Mouse (Mus musculus) liver, embryonic 11.5 days (tissue): ENCODE measurements around the gene Xrra1. TPM values are rescaled to one million over a fixed set of nuclear protein-coding genes. Genes with fewer than 3 reads are reported as not detected.

ENCODE experiments used
- ATAC-seq: fragments of 200-750 bp; cut with Nextera tagmentation; replicated peaks from 2 replicates; pipeline ENCODE4 v1.8.0; 2017; ENCODE audit warnings: moderate number of reproducible peaks, mild to moderate bottlenecking, moderate TSS enrichment, moderate library complexity; ENCODE audit not compliant: low FRiP score
- DNase-seq: peaks from one replicate; pipeline ENCODE4 v3.0.0-alpha.2; 2017; ENCODE audit warnings: low spot score
- H3K27ac ChIP-seq: fragments of 300-500 bp; sonication (generic); 2 replicates; pipeline ENCODE4 v1.5.1; 2014; ENCODE audit warnings: mild to moderate bottlenecking, low read depth, low read length, control low read depth
- H3K27me3 ChIP-seq: fragments of 300-500 bp; sonication (generic); replicated peaks from 2 replicates; pipeline ENCODE4 v1.6.1; 2014; ENCODE audit warnings: low read length, mixed read lengths; ENCODE audit not compliant: control insufficient read depth, insufficient read depth
- H3K36me3 ChIP-seq: fragments of 300-500 bp; sonication (generic); 2 replicates; pipeline ENCODE4 v1.6.1; 2014; ENCODE audit warnings: mild to moderate bottlenecking, low read length, moderate library complexity, mixed read lengths; ENCODE audit not compliant: control insufficient read depth, insufficient read depth
- H3K4me1 ChIP-seq: fragments of 300-500 bp; sonication (generic); replicated peaks from 2 replicates; pipeline ENCODE4 v1.6.1; 2014; ENCODE audit warnings: low read length, mixed read lengths; ENCODE audit not compliant: control insufficient read depth, insufficient read depth
- H3K4me2 ChIP-seq: fragments of 300-500 bp; sonication (generic); 2 replicates; pipeline ENCODE4 v1.6.1; 2014; ENCODE audit warnings: mild to moderate bottlenecking, control low read depth, moderate library complexity
- H3K4me3 ChIP-seq: fragments of 300-500 bp; sonication (generic); 2 replicates; pipeline ENCODE4 v1.5.1; 2014; ENCODE audit warnings: low read depth, low read length, control low read depth
- H3K9ac ChIP-seq: fragments of 300-500 bp; sonication (generic); 2 replicates; pipeline ENCODE4 v1.6.1; 2014; ENCODE audit warnings: low read depth, low read length, control low read depth
- H3K9me3 ChIP-seq: fragments of 300-500 bp; sonication (generic); 2 replicates; pipeline ENCODE4 v1.6.1; 2016; ENCODE audit warnings: low read length, inconsistent platforms, mixed read lengths; ENCODE audit not compliant: control insufficient read depth
- WGBS: fragments of 180-500 bp; shearing (Covaris S2); extraction: QIAGEN DNeasy Blood & Tissue Kit; methylation state at CpG from one replicate; pipeline ENCODE4 v1.1.7; 2014; 5-methylcytosine and 5-hydroxymethylcytosine counted together
- polyA plus RNA-seq: library from polyadenylated mRNA; unstranded; fragments of >200 nt; fragmentation: Nextera tagmentation; extraction: Ambion mirVana; gene quantifications from 2 replicates; pipeline ENCODE4 v1.2.1, GENCODE M21; 2014

Xrra1 gene
- polyA plus RNA-seq, 1 experiment from 2014 or later = 0.10 TPM

DNA sequence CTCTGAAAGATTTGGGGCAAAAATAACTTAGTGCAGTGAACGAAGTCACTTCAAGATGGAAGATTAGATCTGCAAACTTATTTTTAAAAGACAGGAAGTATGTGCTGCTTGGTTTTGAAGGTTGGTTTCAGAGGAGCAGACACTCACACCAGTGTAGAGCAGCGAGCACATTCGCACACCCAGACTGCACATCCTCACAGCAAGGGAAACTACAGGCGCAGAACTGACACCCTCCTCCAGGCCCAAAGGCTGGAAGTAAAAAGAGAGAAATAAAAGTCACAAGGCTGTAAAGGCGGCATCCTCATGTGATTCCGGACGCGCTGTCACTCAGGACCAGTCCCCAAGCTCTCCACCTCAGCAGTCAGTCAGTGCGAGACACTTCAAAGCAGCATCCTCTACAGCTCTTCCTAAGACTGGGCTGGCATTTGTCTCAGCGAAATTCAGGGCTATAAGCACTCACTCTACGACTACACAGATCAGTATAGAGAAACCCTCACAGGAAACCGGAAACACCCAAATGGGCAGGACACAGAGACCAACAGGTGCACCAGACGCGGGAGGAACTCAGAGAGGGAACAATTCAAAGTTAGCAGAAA, 2.6 kb upstream of the Xrra1 start:
- ATAC-seq (no peak), DNase-seq (no peak)
- 76% methylated on average over 14 of the region's 14 CpGs for WGBS
- Histone ChIP-seq H3K36me3 (peaks cover 5% of the 10 kb centered on the region; the same call in 1 of the 2 replicates), H3K9me3 (no peaks in the 10 kb centered on the region), H3K27me3 (no peaks in the 10 kb centered on the region), H3K4me3 (no peak overlapping the region), H3K4me1 (peaks cover 13% of the 10 kb centered on the region), H3K9ac (0 out of 2 replicates have a peak overlapping the region, but pooled peaks have one; percentile 22), H3K27ac (no peak overlapping the region), H3K4me2 (peak overlapping the region; percentile 43)

DNA sequence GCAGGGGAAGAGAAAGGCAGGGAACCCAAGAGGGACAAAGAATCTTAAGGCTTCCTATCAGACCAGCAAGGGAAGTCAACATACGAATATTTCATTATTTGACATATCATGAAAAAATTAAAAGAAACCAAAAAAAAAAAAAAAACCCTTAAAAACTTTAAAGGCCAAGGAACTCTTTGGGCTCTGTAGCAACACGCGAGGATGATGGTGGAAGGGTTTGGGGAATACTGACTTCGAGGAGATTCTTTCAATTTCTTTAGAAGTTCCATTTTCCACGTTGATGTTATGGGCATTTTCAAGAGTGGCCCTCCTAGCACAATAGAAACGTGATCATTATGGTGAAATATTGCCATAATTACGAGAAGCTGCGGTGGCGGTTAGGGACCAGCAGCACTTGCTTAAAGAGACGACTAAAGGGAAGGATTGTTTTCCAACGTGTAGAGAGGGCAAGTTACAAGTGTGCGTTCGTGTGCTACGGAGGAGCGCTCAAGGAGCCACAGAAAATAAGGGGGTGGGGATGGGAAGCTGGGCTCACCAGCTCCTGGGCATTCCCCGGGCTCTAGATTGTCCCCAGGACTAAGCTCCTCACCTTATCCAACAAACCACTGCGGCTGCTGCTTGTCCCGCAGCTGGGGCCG, 622 bp upstream of the Xrra1 start:
- Histone ChIP-seq H3K4me3 (peak overlapping the region; percentile 83), H3K4me2 (peak overlapping the region; percentile 90), H3K36me3 (peaks cover 5% of the 10 kb centered on the region; the same call in 1 of the 2 replicates), H3K27ac (peak overlapping the region; percentile 57; the same call in 1 of the 2 replicates), H3K27me3 (no peaks in the 10 kb centered on the region), H3K9me3 (no peaks in the 10 kb centered on the region), H3K9ac (peak overlapping the region; percentile 90), H3K4me1 (peaks cover 13% of the 10 kb centered on the region)
- WGBS = 1% methylated on average over 19 of the region's 19 CpGs
- peak; percentile 51 for ATAC-seq
- no peak for DNase-seq

DNA sequence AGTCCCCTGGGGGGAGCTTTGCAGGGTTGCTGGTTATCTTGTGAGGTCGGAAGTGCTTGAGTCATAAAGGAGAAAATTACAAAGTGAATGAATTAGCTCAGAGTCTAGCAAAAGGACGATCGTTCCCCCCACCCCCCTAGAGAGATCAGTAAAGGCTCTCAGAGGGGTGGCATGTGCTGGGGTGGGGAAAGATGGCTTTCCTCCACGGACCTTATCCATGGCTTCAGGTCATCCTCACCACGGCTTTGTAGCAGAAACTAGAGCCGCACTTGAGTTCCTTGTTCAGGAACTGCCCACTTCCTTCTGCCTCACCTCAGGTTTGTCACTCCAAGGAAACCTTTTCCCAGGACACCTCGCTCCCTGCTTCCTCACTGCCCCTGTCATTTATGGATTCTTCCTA, 4.4 kb downstream of the Xrra1 start, which contains the start of gene Spcs2:
Gene Spcs2 (minus strand): TSS at position 101 of the 400 bp plus-strand sequence.
- no peaks in the 10 kb centered on the region for H3K36me3 ChIP-seq
- no peak within 1 kb of the TSS for H3K4me2 ChIP-seq
- no peak within 1 kb of the TSS for H3K27ac ChIP-seq
- no peak for ATAC-seq
- no peak within 1 kb of the TSS for H3K4me3 ChIP-seq
- DNase-seq = no peak
- H3K9me3 ChIP-seq = no peaks in the 10 kb centered on the region
- H3K27me3 ChIP-seq = no peaks in the 10 kb centered on the region
- WGBS = 40% methylated on average over 7 of the region's 7 CpGs
- H3K9ac ChIP-seq = no peak within 1 kb of the TSS
- H3K4me1 ChIP-seq = no peaks in the 10 kb centered on the region

DNA sequence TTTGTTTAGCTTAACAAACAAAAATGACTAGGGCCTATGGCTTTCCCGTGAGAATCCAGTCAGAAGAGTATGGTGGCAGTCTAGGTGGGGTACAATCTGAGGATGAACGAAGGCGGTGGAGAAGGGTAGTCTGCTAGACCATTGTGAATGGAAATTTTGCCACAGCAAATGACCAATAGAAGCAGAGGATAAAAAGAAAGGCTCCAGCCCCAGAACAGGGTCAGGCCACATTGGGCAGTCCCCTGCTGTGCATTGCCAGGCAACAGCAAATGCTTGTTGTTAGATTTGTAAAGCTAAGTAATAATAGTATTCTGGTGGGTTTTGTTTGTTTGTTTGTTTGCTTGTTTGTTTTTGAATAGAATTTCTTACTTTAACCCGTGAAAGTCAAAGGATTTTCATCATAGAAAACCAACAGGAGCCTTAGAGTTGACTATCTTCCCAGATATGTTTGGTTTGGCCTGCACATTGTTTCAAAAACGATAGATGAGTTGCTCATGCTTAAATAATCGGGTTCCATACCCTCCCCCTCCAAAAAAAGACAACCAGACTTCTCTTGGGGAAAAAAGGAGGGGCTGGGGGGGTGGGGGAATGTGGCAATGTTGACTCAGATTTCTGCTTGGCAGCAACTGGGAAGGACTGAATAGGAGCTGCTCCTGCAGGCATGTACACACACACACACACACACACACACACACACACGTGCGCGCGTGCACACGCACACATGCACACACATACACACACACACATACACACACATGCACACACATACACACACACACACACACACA, 5.5 kb downstream of the Xrra1 start:
- no peak for DNase-seq
- no peaks in the 10 kb centered on the region for H3K4me1 ChIP-seq
- 70% methylated on average over 11 of the region's 11 CpGs for WGBS
- no peak for ATAC-seq
- no peak overlapping the region for H3K4me2 ChIP-seq
- H3K4me3 ChIP-seq = no peak overlapping the region
- H3K9ac ChIP-seq = no peak overlapping the region
- no peaks in the 10 kb centered on the region for H3K36me3 ChIP-seq
- no peak overlapping the region for H3K27ac ChIP-seq
- no peaks in the 10 kb centered on the region for H3K27me3 ChIP-seq
- no peaks in the 10 kb centered on the region for H3K9me3 ChIP-seq

DNA sequence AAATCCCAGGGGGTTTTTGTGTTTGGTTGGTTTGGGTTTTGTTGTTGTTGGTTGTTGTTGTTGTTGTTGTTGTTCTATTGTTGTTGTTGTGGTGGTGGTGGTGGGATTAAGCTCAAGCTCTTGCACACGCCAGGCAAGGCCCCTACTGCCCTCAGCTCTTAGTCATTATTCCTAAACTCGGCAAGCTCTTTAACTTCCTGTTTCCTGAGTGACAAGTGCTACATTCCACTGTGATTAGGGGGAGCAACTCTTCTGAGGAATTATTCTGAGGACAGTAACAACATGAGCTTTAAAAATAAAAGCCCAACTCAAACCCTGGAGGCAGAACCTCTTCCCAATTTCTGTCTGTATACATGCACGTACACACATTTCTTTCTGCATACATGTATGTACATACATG, 6.3 kb downstream of the Xrra1 start:
- WGBS = 44% methylated on average over 3 of the region's 3 CpGs
- Histone ChIP-seq H3K27me3 (no peaks in the 10 kb centered on the region), H3K36me3 (no peaks in the 10 kb centered on the region), H3K4me1 (no peaks in the 10 kb centered on the region), H3K4me2 (no peak overlapping the region), H3K4me3 (no peak overlapping the region), H3K9ac (no peak overlapping the region), H3K9me3 (no peaks in the 10 kb centered on the region), H3K27ac (no peak overlapping the region)
- no peak for DNase-seq
- no peak for ATAC-seq

DNA sequence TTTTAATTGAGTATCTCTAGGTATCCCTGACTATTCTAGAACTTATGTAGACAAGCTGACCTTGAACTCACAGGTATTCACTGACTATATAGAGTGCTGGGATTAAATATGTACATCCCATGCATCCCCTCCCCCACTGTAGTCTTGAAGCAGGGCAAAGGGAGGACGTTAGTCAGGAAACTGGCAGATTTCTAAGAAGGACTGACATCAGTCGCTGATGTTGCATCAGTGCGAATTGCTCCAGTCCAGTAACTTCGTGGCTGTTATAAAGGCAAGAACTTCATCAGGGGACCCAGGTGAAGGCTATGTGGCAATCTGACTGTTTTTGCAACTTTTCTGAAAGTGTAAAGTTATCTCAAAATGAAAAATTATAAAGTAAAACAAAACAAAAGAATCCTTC, 10.4 kb downstream of the Xrra1 start:
- H3K9me3 ChIP-seq = no peaks in the 10 kb centered on the region
- H3K27ac ChIP-seq = no peak overlapping the region
- H3K36me3 ChIP-seq = no peaks in the 10 kb centered on the region
- H3K9ac ChIP-seq = no peak overlapping the region
- no peak for ATAC-seq
- WGBS = 58% methylated on average over 4 of the region's 4 CpGs
- DNase-seq = no peak
- no peak overlapping the region for H3K4me2 ChIP-seq
- no peaks in the 10 kb centered on the region for H3K4me1 ChIP-seq
- H3K4me3 ChIP-seq = no peak overlapping the region
- H3K27me3 ChIP-seq = no peaks in the 10 kb centered on the region

DNA sequence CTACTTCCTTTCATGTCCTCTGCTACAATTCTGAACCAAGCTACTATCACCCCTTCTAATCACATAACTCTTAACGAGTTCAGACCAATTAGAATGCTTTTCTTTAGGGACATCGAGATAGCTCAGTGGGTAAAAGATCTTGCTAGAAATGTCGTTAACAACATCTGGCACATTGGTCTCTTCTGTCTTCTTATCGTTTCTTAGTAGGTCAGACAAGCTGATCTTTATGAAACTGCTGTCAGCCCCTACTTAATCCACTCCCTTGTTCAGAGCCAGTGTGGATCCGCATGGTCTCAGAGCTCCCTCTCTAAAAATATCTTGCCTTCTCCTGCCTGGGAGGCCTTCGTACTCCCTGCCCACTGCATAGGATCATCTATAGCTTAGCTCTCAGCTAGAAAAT, 15.0 kb downstream of the Xrra1 start:
- no peak overlapping the region for H3K4me2 ChIP-seq
- H3K4me1 ChIP-seq = no peaks in the 10 kb centered on the region
- H3K4me3 ChIP-seq = no peak overlapping the region
- WGBS = 61% methylated on average over 6 of the region's 6 CpGs
- no peak overlapping the region for H3K9ac ChIP-seq
- H3K36me3 ChIP-seq = no peaks in the 10 kb centered on the region
- DNase-seq (no peak), ATAC-seq (no peak)
- H3K27me3 ChIP-seq = no peaks in the 10 kb centered on the region
- no peak overlapping the region for H3K27ac ChIP-seq
- H3K9me3 ChIP-seq = no peaks in the 10 kb centered on the region

DNA sequence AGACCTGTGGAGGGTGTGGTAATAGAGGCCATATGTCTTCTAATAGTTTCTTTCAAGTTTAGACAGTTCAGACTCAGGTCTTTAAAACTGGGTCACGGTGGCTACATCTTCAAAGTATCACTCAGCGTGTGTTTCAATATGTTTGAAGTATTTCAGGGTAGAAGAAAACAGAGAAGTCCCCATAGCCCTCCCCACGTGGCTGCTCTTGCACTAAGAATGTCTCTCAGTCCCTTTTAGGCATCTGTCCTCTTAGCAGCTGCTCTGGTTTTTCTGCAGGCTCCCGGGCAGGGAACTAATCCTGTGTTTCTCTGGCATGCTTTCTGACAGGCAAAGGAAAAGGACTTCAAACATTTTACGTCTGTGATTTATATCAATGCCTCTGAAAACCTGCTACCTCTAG, 17.0 kb downstream of the Xrra1 start:
- Histone ChIP-seq H3K9ac (no peak overlapping the region), H3K4me3 (no peak overlapping the region), H3K4me1 (no peaks in the 10 kb centered on the region), H3K27ac (no peak overlapping the region), H3K27me3 (no peaks in the 10 kb centered on the region), H3K9me3 (no peaks in the 10 kb centered on the region), H3K36me3 (no peaks in the 10 kb centered on the region), H3K4me2 (no peak overlapping the region)
- ATAC-seq (no peak), DNase-seq (no peak)
- WGBS = 45% methylated on average over 5 of the region's 5 CpGs
